Mouse (Mus musculus): ENCODE data around the gene Slc25a19.

GRCm38 (mm10) chr11:115600743-115601142 is 27.4 kb downstream of the Slc25a19 start:
- no peak for TF ChIP-seq POLR2A (IDR thresholded peaks at IDR 0.05; ENCODE audit: low read depth, low read length)
- no peak for TF ChIP-seq CTCF (conservative IDR thresholded peaks at IDR 0.05; ENCODE audit: insufficient read depth, insufficient read length, low read depth, low read length)

All from kidney, adult 2 months (tissue).